Mouse (Mus musculus): ENCODE results near the gene Gm8068. TPM values are rescaled to one million over a fixed set of nuclear protein-coding genes. Genes with fewer than 3 reads are reported as not detected.
"Not testable (repeated sequence)": the region's sequence is repeated elsewhere in the genome, so short reads cannot be mapped to it uniquely, and the experiment has no call there.

The Gm8068 gene
- polyA plus RNA-seq (2014; fragmentation: Nextera tagmentation; extraction: Ambion mirVana): not detected in 2 replicates

DNA sequence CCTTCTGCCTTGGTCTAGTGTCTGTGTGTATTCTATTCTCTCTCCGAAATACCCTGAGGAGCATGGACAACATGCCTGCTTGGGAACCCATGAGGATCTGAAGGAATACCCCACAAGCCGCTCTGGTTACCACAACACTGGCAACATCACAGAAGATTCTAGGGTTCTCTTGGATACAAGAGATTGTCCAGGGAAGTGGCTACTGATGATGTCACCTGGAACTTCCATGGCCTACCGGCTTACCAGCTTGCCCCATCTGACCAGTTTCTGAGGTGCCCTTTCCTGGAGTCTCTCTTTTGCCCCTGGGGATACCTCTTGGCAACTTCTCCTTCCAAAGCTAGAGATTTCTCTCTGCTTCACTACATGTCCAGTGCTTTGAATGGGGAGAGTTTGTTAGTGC is at the start of gene Gm8068:
Gene Gm8068, minus strand, starts transcription at position 101 of the 400 bp plus-strand sequence.
- not testable (repeated sequence) for ATAC-seq (ENCODE audit: low read depth); H3K27ac ChIP-seq (ENCODE audit: low read depth, low read length); H3K4me3 ChIP-seq (ENCODE audit: low read depth, low read length); H3K4me1 ChIP-seq (ENCODE audit: control insufficient read depth, insufficient read depth, low read length); H3K36me3 ChIP-seq (ENCODE audit: control insufficient read depth, insufficient read depth, low read length); H3K27me3 ChIP-seq (ENCODE audit: control insufficient read depth, insufficient read depth, low read length); H3K4me2 ChIP-seq (ENCODE audit: low read depth, low read length); H3K9ac ChIP-seq (replicated peaks; ENCODE audit: low read depth, low read length); H3K9me3 ChIP-seq (ENCODE audit: control insufficient read depth, low read length)
- no CpG with 5 or more reads among the region's 3 CpGs for WGBS

DNA sequence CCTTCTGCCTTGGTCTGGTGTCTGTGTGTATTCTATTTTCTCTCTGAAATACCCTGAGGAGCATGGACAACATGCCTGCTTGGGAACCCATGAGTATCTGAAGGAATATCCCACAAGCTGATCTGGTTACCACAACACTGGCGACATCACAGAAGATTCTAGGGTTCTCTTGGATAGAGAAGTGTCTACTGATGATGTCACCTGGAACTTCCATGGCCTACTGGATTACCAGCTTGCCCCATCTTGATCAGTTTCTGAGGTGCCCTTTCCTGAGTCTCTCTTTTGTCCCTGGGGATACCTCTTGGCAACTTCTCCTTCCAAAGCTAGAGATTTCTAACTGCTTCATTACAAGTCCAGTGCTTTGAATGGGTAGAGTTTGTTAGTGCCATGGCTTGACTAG is 48.8 kb upstream of the Gm8068 start, which contains the start of gene Gm7929:
Gene Gm7929, minus strand, starts transcription at position 101 of the 400 bp plus-strand sequence.
- not testable (repeated sequence) for H3K27me3 ChIP-seq (ENCODE audit: control insufficient read depth, insufficient read depth, low read length); H3K4me3 ChIP-seq (ENCODE audit: low read depth, low read length); ATAC-seq (ENCODE audit: low read depth); H3K36me3 ChIP-seq (ENCODE audit: control insufficient read depth, insufficient read depth, low read length); H3K27ac ChIP-seq (ENCODE audit: low read depth, low read length); H3K4me2 ChIP-seq (ENCODE audit: low read depth, low read length); H3K9ac ChIP-seq (replicated peaks; ENCODE audit: low read depth, low read length); H3K9me3 ChIP-seq (ENCODE audit: control insufficient read depth, low read length); H3K4me1 ChIP-seq (ENCODE audit: control insufficient read depth, insufficient read depth, low read length)
- no CpG with 5 or more reads among the region's 1 CpGs for WGBS

DNA sequence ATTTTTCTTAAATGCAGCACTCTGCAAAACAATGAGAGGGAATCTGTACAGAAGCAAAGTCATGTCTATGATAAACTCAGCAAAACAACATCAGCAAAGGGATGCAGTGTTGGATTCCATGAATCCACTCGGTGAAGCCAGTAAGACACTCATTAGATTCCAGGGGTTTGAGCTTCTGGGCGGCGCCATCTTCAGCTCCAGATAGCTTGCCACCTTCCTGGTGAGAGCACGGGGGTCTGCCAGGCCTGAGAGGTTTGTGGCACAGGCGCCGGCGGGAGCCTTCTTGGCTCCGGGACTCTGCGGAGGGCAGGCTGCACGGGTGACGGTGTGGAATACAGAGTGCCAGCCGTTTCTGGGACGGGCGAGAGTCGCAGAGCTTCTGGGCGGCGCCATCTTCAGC is 21.8 kb upstream of the Gm8068 start:
- H3K4me3 ChIP-seq (ENCODE audit: low read depth, low read length); H3K27ac ChIP-seq (ENCODE audit: low read depth, low read length); H3K27me3 ChIP-seq (ENCODE audit: control insufficient read depth, insufficient read depth, low read length); ATAC-seq (ENCODE audit: low read depth); H3K9ac ChIP-seq (replicated peaks; ENCODE audit: low read depth, low read length); H3K4me2 ChIP-seq (ENCODE audit: low read depth, low read length); H3K9me3 ChIP-seq (ENCODE audit: control insufficient read depth, low read length); H3K4me1 ChIP-seq (ENCODE audit: control insufficient read depth, insufficient read depth, low read length); H3K36me3 ChIP-seq (ENCODE audit: control insufficient read depth, insufficient read depth, low read length): not testable (repeated sequence)
- 76% methylated on average over 17 of the region's 17 CpGs for WGBS

DNA sequence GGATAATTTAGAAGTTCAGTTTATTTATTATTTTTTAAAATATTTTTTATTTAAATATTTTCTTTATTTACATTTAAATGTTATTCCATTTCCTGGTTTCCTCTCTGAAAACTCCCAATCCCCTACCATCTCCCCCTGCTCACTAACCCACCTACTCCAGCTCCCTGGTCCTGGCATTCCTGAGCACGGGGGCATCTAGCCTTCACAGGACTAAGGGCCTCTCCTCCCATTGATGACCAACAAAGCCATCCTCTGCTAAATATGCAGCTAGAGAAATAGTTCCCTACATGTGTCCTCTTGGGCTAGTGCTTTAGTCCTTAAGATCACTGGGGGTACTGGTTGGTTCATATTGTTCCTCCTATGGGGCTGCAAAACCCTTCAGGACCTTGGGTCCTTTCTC is 15.5 kb upstream of the Gm8068 start:
- 87% methylated on average over 1 of the region's 1 CpGs for WGBS

DNA sequence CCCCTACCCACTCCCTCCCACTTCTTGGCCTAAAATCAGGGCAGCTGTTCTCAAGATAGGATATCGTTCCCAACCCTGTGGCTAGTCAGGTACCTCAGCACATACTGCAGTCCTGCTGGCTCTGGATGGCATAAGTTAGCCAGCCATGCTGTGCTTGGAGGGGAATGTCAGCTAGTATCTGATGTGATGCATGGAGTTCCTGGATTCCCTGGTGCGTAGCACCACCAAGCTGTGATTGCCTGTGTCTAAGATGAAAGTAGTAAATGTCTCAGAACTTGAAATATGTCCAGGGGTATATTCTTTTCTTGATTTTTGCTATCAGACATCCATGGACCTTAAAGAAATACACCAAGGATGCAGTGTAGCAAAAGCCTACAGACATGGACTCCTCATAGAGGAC is 53.5 kb downstream of the Gm8068 start:
- H3K9ac ChIP-seq (replicated peaks; ENCODE audit: low read depth, low read length); H3K4me1 ChIP-seq (ENCODE audit: control insufficient read depth, insufficient read depth, low read length); H3K9me3 ChIP-seq (ENCODE audit: control insufficient read depth, low read length); H3K4me2 ChIP-seq (ENCODE audit: low read depth, low read length); H3K4me3 ChIP-seq (ENCODE audit: low read depth, low read length); H3K27me3 ChIP-seq (ENCODE audit: control insufficient read depth, insufficient read depth, low read length); H3K27ac ChIP-seq (ENCODE audit: low read depth, low read length); H3K36me3 ChIP-seq (ENCODE audit: control insufficient read depth, insufficient read depth, low read length); ATAC-seq (ENCODE audit: low read depth): not testable (repeated sequence)
- WGBS: 85% methylated on average over 2 of the region's 2 CpGs

More for the DNA sequence above, 15.5 kb upstream of the Gm8068 start:
- not testable (repeated sequence) for H3K4me1 ChIP-seq (ENCODE audit: control insufficient read depth, insufficient read depth, low read length); ATAC-seq (ENCODE audit: low read depth); H3K9me3 ChIP-seq (ENCODE audit: control insufficient read depth, low read length); H3K9ac ChIP-seq (replicated peaks; ENCODE audit: low read depth, low read length); H3K4me2 ChIP-seq (ENCODE audit: low read depth, low read length); H3K27ac ChIP-seq (ENCODE audit: low read depth, low read length); H3K27me3 ChIP-seq (ENCODE audit: control insufficient read depth, insufficient read depth, low read length); H3K36me3 ChIP-seq (ENCODE audit: control insufficient read depth, insufficient read depth, low read length); H3K4me3 ChIP-seq (ENCODE audit: low read depth, low read length)

Other genes with a start within 250 kb of the Gm8068 start
- gene Gm7954, start 248.4 kb downstream of the Gm8068 start, polyA plus RNA-seq (2014; fragmentation: Nextera tagmentation; extraction: Ambion mirVana): not detected in 2 replicates
- not detected in 2 replicates for gene Gm3486, start 212.4 kb downstream of the Gm8068 start, polyA plus RNA-seq (2014; fragmentation: Nextera tagmentation; extraction: Ambion mirVana)
- not detected in 2 replicates for gene Gm7970, start 146.3 kb downstream of the Gm8068 start, polyA plus RNA-seq (2014; fragmentation: Nextera tagmentation; extraction: Ambion mirVana)
- gene 1700049E17Rik2, start 128.7 kb downstream of the Gm8068 start, polyA plus RNA-seq (2014; fragmentation: Nextera tagmentation; extraction: Ambion mirVana): not detected in 2 replicates
- gene Gm3072, start 77.3 kb downstream of the Gm8068 start, polyA plus RNA-seq (2014; fragmentation: Nextera tagmentation; extraction: Ambion mirVana): not detected in 2 replicates
- gene Gm3676, start 55.4 kb downstream of the Gm8068 start, polyA plus RNA-seq (2014; fragmentation: Nextera tagmentation; extraction: Ambion mirVana): not detected in 2 replicates
- not detected in 2 replicates for gene Gm7929, start 48.7 kb upstream of the Gm8068 start, polyA plus RNA-seq (2014; fragmentation: Nextera tagmentation; extraction: Ambion mirVana)
- not detected in 2 replicates for gene Gm47189, start 70.6 kb upstream of the Gm8068 start, polyA plus RNA-seq (2014; fragmentation: Nextera tagmentation; extraction: Ambion mirVana)
- not detected in 2 replicates for gene Gm7980, start 205.4 kb upstream of the Gm8068 start, polyA plus RNA-seq (2014; fragmentation: Nextera tagmentation; extraction: Ambion mirVana)
- gene 1700049E17Rik1, start 223.1 kb upstream of the Gm8068 start, polyA plus RNA-seq (2014; fragmentation: Nextera tagmentation; extraction: Ambion mirVana): not detected in 2 replicates
- not detected in 2 replicates for gene 1700024B05Rik, start 242.1 kb upstream of the Gm8068 start, polyA plus RNA-seq (2014; fragmentation: Nextera tagmentation; extraction: Ambion mirVana)

Data from neural tube, embryonic 14.5 days (tissue).